Mouse (Mus musculus): ENCODE results near the gene Ccdc146. TPM values are rescaled to one million over a fixed set of nuclear protein-coding genes. Genes with fewer than 3 reads are reported as not detected.

Ccdc146 gene
- polyA plus RNA-seq, 1 experiment from 2014 or later = not detected

- no peak overlapping the region for H3K9ac ChIP-seq (ENCODE audit: low read depth, low read length)
- 21% methylated on average over 6 of the region's 6 CpGs for WGBS
Observed at GRCm38 (mm10) chr5:21381986-21382385, 42.5 kb downstream of the Ccdc146 start.

GRCm38 (mm10) chr5:21378397-21378796, 46.1 kb downstream of the Ccdc146 start:
- Histone ChIP-seq H3K4me3 (ENCODE audit: low read length) (no peak overlapping the region), H3K27ac (ENCODE audit: low read depth, low read length) (no peak overlapping the region), H3K36me3 (ENCODE audit: control insufficient read depth, insufficient read depth, low read length) (no peaks in the 10 kb centered on the region), H3K4me2 (replicated peaks; ENCODE audit: low read depth, low read length) (no peak overlapping the region), H3K27me3 (ENCODE audit: control insufficient read depth, insufficient read depth, low read length) (peaks cover 10% of the 10 kb centered on the region; the same call in 1 of the 2 replicates), H3K4me1 (ENCODE audit: control insufficient read depth, insufficient read depth, low read length) (peaks cover 5% of the 10 kb centered on the region; the same call in 1 of the 2 replicates), H3K9me3 (ENCODE audit: control insufficient read depth, low read length) (no peaks in the 10 kb centered on the region), H3K9ac (ENCODE audit: low read depth, low read length) (no peak overlapping the region)
- 79% methylated on average over 2 of the region's 2 CpGs for WGBS
- ATAC-seq (ENCODE audit: low FRiP score, low TSS enrichment) = no peak

More at GRCm38 (mm10) chr5:21381986-21382385, 42.5 kb downstream of the Ccdc146 start:
- Histone ChIP-seq H3K9me3 (ENCODE audit: control insufficient read depth, low read length) (no peaks in the 10 kb centered on the region), H3K4me1 (ENCODE audit: control insufficient read depth, insufficient read depth, low read length) (peaks cover 13% of the 10 kb centered on the region; the same call in 1 of the 2 replicates), H3K36me3 (ENCODE audit: control insufficient read depth, insufficient read depth, low read length) (no peaks in the 10 kb centered on the region), H3K27me3 (ENCODE audit: control insufficient read depth, insufficient read depth, low read length) (no peaks in the 10 kb centered on the region; the same call in 1 of the 2 replicates), H3K4me2 (replicated peaks; ENCODE audit: low read depth, low read length) (no peak overlapping the region), H3K27ac (ENCODE audit: low read depth, low read length) (no peak overlapping the region), H3K4me3 (ENCODE audit: low read length) (no peak overlapping the region)
- ATAC-seq (ENCODE audit: low FRiP score, low TSS enrichment) = no peak; the same call in 1 of the 2 replicates

- H3K27ac ChIP-seq (ENCODE audit: low read depth, low read length) = no peak overlapping the region
- no peak overlapping the region for H3K4me2 ChIP-seq (replicated peaks; ENCODE audit: low read depth, low read length)
- WGBS = 85% methylated on average over 4 of the region's 4 CpGs
- H3K4me1 ChIP-seq (ENCODE audit: control insufficient read depth, insufficient read depth, low read length) = 0 out of 2 replicates have a peak, but pooled peaks cover 4% of the 10 kb centered on the region
- no peak overlapping the region for H3K4me3 ChIP-seq (ENCODE audit: low read length)
- H3K27me3 ChIP-seq (ENCODE audit: control insufficient read depth, insufficient read depth, low read length) = peaks cover 19% of the 10 kb centered on the region
- no peak for ATAC-seq (ENCODE audit: low FRiP score, low TSS enrichment)
- no peaks in the 10 kb centered on the region for H3K9me3 ChIP-seq (ENCODE audit: control insufficient read depth, low read length)
- H3K36me3 ChIP-seq (ENCODE audit: control insufficient read depth, insufficient read depth, low read length) = no peaks in the 10 kb centered on the region
- no peak overlapping the region for H3K9ac ChIP-seq (ENCODE audit: low read depth, low read length)
Observed at GRCm38 (mm10) chr5:21376935-21377334, 47.5 kb downstream of the Ccdc146 start.

GRCm38 (mm10) chr5:21373180-21373518, 51.3 kb downstream of the Ccdc146 start:
- WGBS = 62% methylated on average over 7 of the region's 7 CpGs
- no peak for ATAC-seq (ENCODE audit: low FRiP score, low TSS enrichment)
- no peaks in the 10 kb centered on the region for H3K9me3 ChIP-seq (ENCODE audit: control insufficient read depth, low read length)
- H3K27ac ChIP-seq (ENCODE audit: low read depth, low read length) = no peak overlapping the region
- peak overlapping the region; percentile 38; the same call in 1 of the 2 replicates for H3K4me3 ChIP-seq (ENCODE audit: low read length)
- H3K36me3 ChIP-seq (ENCODE audit: control insufficient read depth, insufficient read depth, low read length) = no peaks in the 10 kb centered on the region
- H3K4me1 ChIP-seq (ENCODE audit: control insufficient read depth, insufficient read depth, low read length) = 0 out of 2 replicates have a peak, but pooled peaks cover 4% of the 10 kb centered on the region
- H3K9ac ChIP-seq (ENCODE audit: low read depth, low read length) = no peak overlapping the region
- H3K4me2 ChIP-seq (replicated peaks; ENCODE audit: low read depth, low read length) = peak overlapping the region; percentile 79
- H3K27me3 ChIP-seq (ENCODE audit: control insufficient read depth, insufficient read depth, low read length) = peaks cover 21% of the 10 kb centered on the region

- peak within 1 kb of the TSS; percentile 38 for H3K4me3 ChIP-seq (ENCODE audit: low read length)
- H3K27ac ChIP-seq (ENCODE audit: low read depth, low read length) = no peak within 1 kb of the TSS
- H3K9ac ChIP-seq (ENCODE audit: low read depth, low read length) = peak within 1 kb of the TSS; percentile 55
- peak within 1 kb of the TSS; percentile 79 for H3K4me2 ChIP-seq (replicated peaks; ENCODE audit: low read depth, low read length)
- H3K9me3 ChIP-seq (ENCODE audit: control insufficient read depth, low read length) = no peaks in the 10 kb centered on the region
- 5% methylated on average over 31 of the region's 31 CpGs for WGBS
- H3K36me3 ChIP-seq (ENCODE audit: control insufficient read depth, insufficient read depth, low read length) = no peaks in the 10 kb centered on the region
- H3K27me3 ChIP-seq (ENCODE audit: control insufficient read depth, insufficient read depth, low read length) = peaks cover 21% of the 10 kb centered on the region
- H3K4me1 ChIP-seq (ENCODE audit: control insufficient read depth, insufficient read depth, low read length) = 0 out of 2 replicates have a peak, but pooled peaks cover 4% of the 10 kb centered on the region
- peak; percentile 81 for ATAC-seq (ENCODE audit: low FRiP score, low TSS enrichment)
Observed at GRCm38 (mm10) chr5:21372493-21373179, 51.8 kb downstream of the Ccdc146 start, which contains the start of gene Fgl2. TSS of gene Fgl2 (plus strand) at chr5:21372642.

- no peaks in the 10 kb centered on the region for H3K9me3 ChIP-seq (ENCODE audit: control insufficient read depth, low read length)
- WGBS = 53% methylated on average over 5 of the region's 5 CpGs
- peak overlapping the region; percentile 79; the same call in 1 of the 2 replicates for H3K4me2 ChIP-seq (replicated peaks; ENCODE audit: low read depth, low read length)
- H3K36me3 ChIP-seq (ENCODE audit: control insufficient read depth, insufficient read depth, low read length) = no peaks in the 10 kb centered on the region
- no peak overlapping the region for H3K4me3 ChIP-seq (ENCODE audit: low read length)
- H3K27me3 ChIP-seq (ENCODE audit: control insufficient read depth, insufficient read depth, low read length) = peaks cover 21% of the 10 kb centered on the region
- ATAC-seq (ENCODE audit: low FRiP score, low TSS enrichment) = no peak
- H3K27ac ChIP-seq (ENCODE audit: low read depth, low read length) = no peak overlapping the region
- H3K4me1 ChIP-seq (ENCODE audit: control insufficient read depth, insufficient read depth, low read length) = 0 out of 2 replicates have a peak, but pooled peaks cover 4% of the 10 kb centered on the region
- H3K9ac ChIP-seq (ENCODE audit: low read depth, low read length) = no peak overlapping the region
Observed at GRCm38 (mm10) chr5:21371920-21372319, 52.6 kb downstream of the Ccdc146 start.

GRCm38 (mm10) chr5:21370218-21370947, 54.1 kb downstream of the Ccdc146 start:
- Histone ChIP-seq H3K4me1 (ENCODE audit: control insufficient read depth, insufficient read depth, low read length) (0 out of 2 replicates have a peak, but pooled peaks cover 4% of the 10 kb centered on the region), H3K27me3 (ENCODE audit: control insufficient read depth, insufficient read depth, low read length) (peaks cover 18% of the 10 kb centered on the region), H3K4me2 (replicated peaks; ENCODE audit: low read depth, low read length) (no peak overlapping the region), H3K36me3 (ENCODE audit: control insufficient read depth, insufficient read depth, low read length) (no peaks in the 10 kb centered on the region), H3K9me3 (ENCODE audit: control insufficient read depth, low read length) (no peaks in the 10 kb centered on the region), H3K9ac (ENCODE audit: low read depth, low read length) (no peak overlapping the region), H3K4me3 (ENCODE audit: low read length) (no peak overlapping the region), H3K27ac (ENCODE audit: low read depth, low read length) (no peak overlapping the region)
- ATAC-seq (ENCODE audit: low FRiP score, low TSS enrichment) = no peak
- WGBS = 88% methylated on average over 5 of the region's 5 CpGs

GRCm38 (mm10) chr5:21367514-21367913, 57.0 kb downstream of the Ccdc146 start:
- no peak overlapping the region for H3K27ac ChIP-seq (ENCODE audit: low read depth, low read length)
- H3K4me1 ChIP-seq (ENCODE audit: control insufficient read depth, insufficient read depth, low read length) = no peaks in the 10 kb centered on the region
- ATAC-seq (ENCODE audit: low FRiP score, low TSS enrichment) = no peak
- H3K4me3 ChIP-seq (ENCODE audit: low read length) = no peak overlapping the region
- peaks cover 2% of the 10 kb centered on the region; the same call in 1 of the 2 replicates for H3K27me3 ChIP-seq (ENCODE audit: control insufficient read depth, insufficient read depth, low read length)
- no peaks in the 10 kb centered on the region for H3K9me3 ChIP-seq (ENCODE audit: control insufficient read depth, low read length)
- no peaks in the 10 kb centered on the region for H3K36me3 ChIP-seq (ENCODE audit: control insufficient read depth, insufficient read depth, low read length)
- H3K9ac ChIP-seq (ENCODE audit: low read depth, low read length) = no peak overlapping the region
- H3K4me2 ChIP-seq (replicated peaks; ENCODE audit: low read depth, low read length) = no peak overlapping the region
- 60% methylated on average over 2 of the region's 2 CpGs for WGBS
